Mouse (Mus musculus): ENCODE data around the gene Tub. TPM values are rescaled to one million over a fixed set of nuclear protein-coding genes. Genes with fewer than 3 reads are reported as not detected.

The Tub gene
- polyA plus RNA-seq, 1 experiment from 2014 or later = 0.94 TPM

- Histone ChIP-seq H3K9me3 (replicated peaks) (no peaks in the 10 kb centered on the region), H3K27me3 (no peaks in the 10 kb centered on the region), H3K27ac (no peak overlapping the region), H3K4me3 (no peak overlapping the region), H3K4me1 (replicated peaks) (no peaks in the 10 kb centered on the region), H3K36me3 (no peaks in the 10 kb centered on the region), H3K4me2 (no peak overlapping the region), H3K9ac (no peak overlapping the region)
- ATAC-seq (replicated peaks; ENCODE audit: insufficient number of reproducible peaks, insufficient read depth, low FRiP score, low read depth) = no peak
- 79% methylated on average over 2 of the region's 3 CpGs for WGBS
These were observed 36.0 kb downstream of the Tub start for GRCm38 (mm10) chr7:108985934-108986708.

GRCm38 (mm10) chr7:108991207-108991606 is 41.1 kb downstream of the Tub start:
- no peaks in the 10 kb centered on the region for H3K27me3 ChIP-seq
- H3K4me3 ChIP-seq = no peak overlapping the region
- no peak for ATAC-seq (replicated peaks; ENCODE audit: insufficient number of reproducible peaks, insufficient read depth, low FRiP score, low read depth)
- no peak overlapping the region for H3K4me2 ChIP-seq
- H3K27ac ChIP-seq = no peak overlapping the region
- no peaks in the 10 kb centered on the region for H3K36me3 ChIP-seq
- no peak overlapping the region for H3K9ac ChIP-seq
- H3K4me1 ChIP-seq (replicated peaks) = peaks cover 3% of the 10 kb centered on the region; the same call in 1 of the 2 replicates
- H3K9me3 ChIP-seq (replicated peaks) = no peaks in the 10 kb centered on the region
- WGBS = 71% methylated on average over 9 of the region's 9 CpGs

GRCm38 (mm10) chr7:108993230-108993629 is 43.1 kb downstream of the Tub start:
- H3K4me2 ChIP-seq = no peak overlapping the region
- no peak overlapping the region for H3K27ac ChIP-seq
- no peaks in the 10 kb centered on the region for H3K9me3 ChIP-seq (replicated peaks)
- H3K27me3 ChIP-seq = no peaks in the 10 kb centered on the region
- ATAC-seq (replicated peaks; ENCODE audit: insufficient number of reproducible peaks, insufficient read depth, low FRiP score, low read depth) = no peak; the same call in 1 of the 2 replicates
- no peak overlapping the region for H3K9ac ChIP-seq
- no peaks in the 10 kb centered on the region for H3K36me3 ChIP-seq
- WGBS = 48% methylated on average over 7 of the region's 7 CpGs
- no peak overlapping the region for H3K4me3 ChIP-seq
- peaks cover 3% of the 10 kb centered on the region; the same call in 1 of the 2 replicates for H3K4me1 ChIP-seq (replicated peaks)

- no peak for ATAC-seq (replicated peaks; ENCODE audit: insufficient number of reproducible peaks, insufficient read depth, low FRiP score, low read depth)
- Histone ChIP-seq H3K27me3 (no peaks in the 10 kb centered on the region), H3K4me2 (no peak overlapping the region), H3K4me3 (no peak overlapping the region), H3K9me3 (replicated peaks) (no peaks in the 10 kb centered on the region), H3K9ac (no peak overlapping the region), H3K4me1 (replicated peaks) (peaks cover 3% of the 10 kb centered on the region; the same call in 1 of the 2 replicates), H3K27ac (no peak overlapping the region), H3K36me3 (no peaks in the 10 kb centered on the region)
- WGBS = 75% methylated on average over 3 of the region's 3 CpGs
These were observed 43.7 kb downstream of the Tub start for GRCm38 (mm10) chr7:108993881-108994291.

GRCm38 (mm10) chr7:108996156-108996555 is 46.0 kb downstream of the Tub start:
- ATAC-seq (replicated peaks; ENCODE audit: insufficient number of reproducible peaks, insufficient read depth, low FRiP score, low read depth) = no peak
- H3K4me2 ChIP-seq = no peak overlapping the region
- no peak overlapping the region for H3K27ac ChIP-seq
- H3K4me3 ChIP-seq = no peak overlapping the region
- no peaks in the 10 kb centered on the region for H3K36me3 ChIP-seq
- H3K4me1 ChIP-seq (replicated peaks) = peaks cover 3% of the 10 kb centered on the region; the same call in 1 of the 2 replicates
- H3K27me3 ChIP-seq = no peaks in the 10 kb centered on the region
- no peak overlapping the region for H3K9ac ChIP-seq
- no peaks in the 10 kb centered on the region for H3K9me3 ChIP-seq (replicated peaks)
- WGBS = 58% methylated on average over 6 of the region's 6 CpGs

GRCm38 (mm10) chr7:109000315-109000954 is 50.3 kb downstream of the Tub start:
- no peak overlapping the region for H3K4me2 ChIP-seq
- no peak overlapping the region for H3K27ac ChIP-seq
- ATAC-seq (replicated peaks; ENCODE audit: insufficient number of reproducible peaks, insufficient read depth, low FRiP score, low read depth) = no peak
- no peaks in the 10 kb centered on the region for H3K9me3 ChIP-seq (replicated peaks)
- H3K27me3 ChIP-seq = no peaks in the 10 kb centered on the region
- no peaks in the 10 kb centered on the region for H3K36me3 ChIP-seq
- H3K9ac ChIP-seq = no peak overlapping the region
- H3K4me3 ChIP-seq = no peak overlapping the region
- WGBS = 45% methylated on average over 4 of the region's 4 CpGs
- H3K4me1 ChIP-seq (replicated peaks) = no peaks in the 10 kb centered on the region

GRCm38 (mm10) chr7:109001971-109002370 is 51.8 kb downstream of the Tub start:
- WGBS = 63% methylated on average over 4 of the region's 4 CpGs
- no peaks in the 10 kb centered on the region for H3K36me3 ChIP-seq
- H3K4me3 ChIP-seq = no peak overlapping the region
- no peak overlapping the region for H3K9ac ChIP-seq
- H3K27ac ChIP-seq = no peak overlapping the region
- H3K9me3 ChIP-seq (replicated peaks) = no peaks in the 10 kb centered on the region
- no peak overlapping the region for H3K4me2 ChIP-seq
- H3K27me3 ChIP-seq = 0 out of 2 replicates have a peak, but pooled peaks cover 2% of the 10 kb centered on the region
- ATAC-seq (replicated peaks; ENCODE audit: insufficient number of reproducible peaks, insufficient read depth, low FRiP score, low read depth) = no peak
- no peaks in the 10 kb centered on the region for H3K4me1 ChIP-seq (replicated peaks)

- Histone ChIP-seq H3K4me1 (replicated peaks) (no peaks in the 10 kb centered on the region), H3K36me3 (no peaks in the 10 kb centered on the region), H3K27ac (no peak overlapping the region), H3K9ac (no peak overlapping the region), H3K9me3 (replicated peaks) (no peaks in the 10 kb centered on the region), H3K27me3 (peaks cover 17% of the 10 kb centered on the region), H3K4me2 (no peak overlapping the region), H3K4me3 (no peak overlapping the region)
- ATAC-seq (replicated peaks; ENCODE audit: insufficient number of reproducible peaks, insufficient read depth, low FRiP score, low read depth) = no peak
- WGBS = 17% methylated on average over 3 of the region's 3 CpGs
These were observed 53.5 kb downstream of the Tub start for GRCm38 (mm10) chr7:109003653-109004052.

- Histone ChIP-seq H3K4me2 (no peak overlapping the region), H3K4me3 (no peak overlapping the region), H3K9me3 (replicated peaks) (no peaks in the 10 kb centered on the region), H3K36me3 (no peaks in the 10 kb centered on the region), H3K27ac (no peak overlapping the region), H3K4me1 (replicated peaks) (peaks cover 3% of the 10 kb centered on the region), H3K27me3 (peaks cover 65% of the 10 kb centered on the region), H3K9ac (no peak overlapping the region)
- WGBS = 79% methylated on average over 1 of the region's 1 CpGs
- no peak for ATAC-seq (replicated peaks; ENCODE audit: insufficient number of reproducible peaks, insufficient read depth, low FRiP score, low read depth)
These were observed 59.1 kb downstream of the Tub start for GRCm38 (mm10) chr7:109009260-109009659.

- 1% methylated on average over 80 of the region's 82 CpGs for WGBS
- H3K4me2 ChIP-seq = peak overlapping the region; percentile 76
- H3K27me3 ChIP-seq = peaks cover 68% of the 10 kb centered on the region
- H3K4me3 ChIP-seq = peak overlapping the region; percentile 52
- H3K36me3 ChIP-seq = no peaks in the 10 kb centered on the region
- peaks cover 3% of the 10 kb centered on the region for H3K4me1 ChIP-seq (replicated peaks)
- no peaks in the 10 kb centered on the region for H3K9me3 ChIP-seq (replicated peaks)
- peak overlapping the region; percentile 38 for H3K9ac ChIP-seq
- ATAC-seq (replicated peaks; ENCODE audit: insufficient number of reproducible peaks, insufficient read depth, low FRiP score, low read depth) = peak; percentile 45; the same call in 1 of the 2 replicates
- H3K27ac ChIP-seq = no peak overlapping the region
These were observed 60.8 kb downstream of the Tub start for GRCm38 (mm10) chr7:109010720-109011595.

- WGBS = 55% methylated on average over 8 of the region's 8 CpGs
- peaks cover 3% of the 10 kb centered on the region for H3K4me1 ChIP-seq (replicated peaks)
- no peak overlapping the region for H3K27ac ChIP-seq
- no peak for ATAC-seq (replicated peaks; ENCODE audit: insufficient number of reproducible peaks, insufficient read depth, low FRiP score, low read depth)
- H3K4me2 ChIP-seq = peak overlapping the region; percentile 76
- H3K4me3 ChIP-seq = peak overlapping the region; percentile 52
- H3K9me3 ChIP-seq (replicated peaks) = no peaks in the 10 kb centered on the region
- H3K27me3 ChIP-seq = peaks cover 68% of the 10 kb centered on the region
- no peaks in the 10 kb centered on the region for H3K36me3 ChIP-seq
- no peak overlapping the region for H3K9ac ChIP-seq
These were observed 61.5 kb downstream of the Tub start for GRCm38 (mm10) chr7:109011596-109012180.
